Mouse (Mus musculus): ENCODE results near the gene Chd3.
A peak's percentile ranks its signal among the peaks of the same experiment; 100 is the strongest.

GRCm38 (mm10) chr11:69323667-69324111 lies 45.5 kb downstream of the Chd3 start, which contains the start of the genes Cntrob and Trappc1:
- 0 out of 2 replicates have a peak, but pooled peaks have one; percentile 62 for TF ChIP-seq FLI1 (IDR thresholded peaks at IDR 0.05; ENCODE audit: low read length)
- TF ChIP-seq GATA1 (IDR thresholded peaks at IDR 0.05; ENCODE audit: borderline replicate concordance, low read length) = no peak
